Mouse (Mus musculus) midbrain, embryonic 11.5 days (tissue): ENCODE data around the gene Hba-x. TPM values are rescaled to one million over a fixed set of nuclear protein-coding genes. Genes with fewer than 3 reads are reported as not detected.

ENCODE experiments used
- ATAC-seq: fragments of 200-750 bp; cut with Nextera tagmentation; 2 replicates; pipeline ENCODE4 v1.8.0; 2017; ENCODE audit warnings: moderate TSS enrichment, moderate library complexity; ENCODE audit not compliant: low FRiP score
- DNase-seq: peaks from one replicate; pipeline ENCODE4 v3.0.0; 2015; ENCODE audit warnings: low spot score; ENCODE audit errors: missing footprints
- H3K27ac ChIP-seq: fragments of 300-500 bp; sonication (generic); 2 replicates; pipeline ENCODE4 v1.5.1; 2014; ENCODE audit warnings: low read depth, low read length
- H3K27me3 ChIP-seq: fragments of 300-500 bp; sonication (generic); 2 replicates; pipeline ENCODE4 v1.6.1; 2014; ENCODE audit warnings: mild to moderate bottlenecking, low read length, moderate library complexity, mixed read lengths; ENCODE audit not compliant: control insufficient read depth, insufficient read depth
- H3K36me3 ChIP-seq: fragments of 300-500 bp; sonication (generic); 2 replicates; pipeline ENCODE4 v1.6.1; 2014; ENCODE audit warnings: mild to moderate bottlenecking, low read length, moderate library complexity, mixed read lengths; ENCODE audit not compliant: control insufficient read depth, insufficient read depth
- H3K4me1 ChIP-seq: fragments of 300-500 bp; sonication (generic); 2 replicates; pipeline ENCODE4 v1.6.1; 2014; ENCODE audit warnings: low read length; ENCODE audit not compliant: control insufficient read depth, insufficient read depth
- H3K4me2 ChIP-seq: fragments of 300-500 bp; sonication (generic); 2 replicates; pipeline ENCODE4 v1.6.1; 2014; ENCODE audit warnings: mild to moderate bottlenecking, moderate library complexity
- H3K4me3 ChIP-seq: fragments of 300-500 bp; sonication (generic); 2 replicates; pipeline ENCODE4 v1.5.1; 2014; ENCODE audit warnings: low read depth, low read length
- H3K9ac ChIP-seq: fragments of 300-500 bp; sonication (generic); 2 replicates; pipeline ENCODE4 v1.6.1; 2014; ENCODE audit warnings: low read length
- H3K9me3 ChIP-seq: fragments of 300-500 bp; sonication (generic); 2 replicates; pipeline ENCODE4 v1.6.1; 2016; ENCODE audit warnings: low read length; ENCODE audit not compliant: control insufficient read depth
- WGBS: fragments of 180-500 bp; shearing (Covaris S2); extraction: QIAGEN DNeasy Blood & Tissue Kit; methylation state at CpG from one replicate; pipeline ENCODE4 v1.1.7; 2014; 5-methylcytosine and 5-hydroxymethylcytosine counted together
- polyA plus RNA-seq: library from polyadenylated mRNA; unstranded; fragments of >200 nt; fragmentation: Nextera tagmentation; extraction: Ambion mirVana; gene quantifications from 2 replicates; pipeline ENCODE4 v1.2.1, GENCODE M21; 2014

Hba-x gene
- polyA plus RNA-seq, 1 experiment from 2014 or later: 3,229 TPM

DNA sequence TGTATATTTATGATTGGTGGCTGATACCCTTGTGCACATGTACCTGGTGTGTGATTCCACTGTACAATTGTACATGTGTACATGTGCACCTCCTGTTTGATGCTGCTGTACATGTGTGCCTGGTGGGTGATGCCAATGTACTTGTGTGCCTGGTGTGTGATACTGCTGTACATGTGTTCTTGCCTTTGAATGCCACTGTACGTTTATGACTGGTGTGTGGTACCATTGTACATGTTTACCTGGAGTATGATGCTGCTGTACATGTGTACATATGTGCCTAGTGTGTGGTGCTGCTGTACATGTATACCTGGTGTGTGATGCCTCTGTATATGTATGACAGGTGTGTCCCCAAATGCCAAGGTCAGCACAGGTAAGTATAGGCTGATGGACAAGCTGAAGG, 25.3 kb downstream of the Hba-x start:
- Histone ChIP-seq H3K27ac (no peak overlapping the region), H3K4me1 (no peaks in the 10 kb centered on the region), H3K9me3 (no peaks in the 10 kb centered on the region), H3K36me3 (no peaks in the 10 kb centered on the region), H3K9ac (no peak overlapping the region), H3K4me3 (no peak overlapping the region), H3K27me3 (peaks cover 4% of the 10 kb centered on the region), H3K4me2 (no peak overlapping the region)
- no peak for ATAC-seq
- no peak for DNase-seq
- 81% methylated on average over 1 of the region's 1 CpGs for WGBS

DNA sequence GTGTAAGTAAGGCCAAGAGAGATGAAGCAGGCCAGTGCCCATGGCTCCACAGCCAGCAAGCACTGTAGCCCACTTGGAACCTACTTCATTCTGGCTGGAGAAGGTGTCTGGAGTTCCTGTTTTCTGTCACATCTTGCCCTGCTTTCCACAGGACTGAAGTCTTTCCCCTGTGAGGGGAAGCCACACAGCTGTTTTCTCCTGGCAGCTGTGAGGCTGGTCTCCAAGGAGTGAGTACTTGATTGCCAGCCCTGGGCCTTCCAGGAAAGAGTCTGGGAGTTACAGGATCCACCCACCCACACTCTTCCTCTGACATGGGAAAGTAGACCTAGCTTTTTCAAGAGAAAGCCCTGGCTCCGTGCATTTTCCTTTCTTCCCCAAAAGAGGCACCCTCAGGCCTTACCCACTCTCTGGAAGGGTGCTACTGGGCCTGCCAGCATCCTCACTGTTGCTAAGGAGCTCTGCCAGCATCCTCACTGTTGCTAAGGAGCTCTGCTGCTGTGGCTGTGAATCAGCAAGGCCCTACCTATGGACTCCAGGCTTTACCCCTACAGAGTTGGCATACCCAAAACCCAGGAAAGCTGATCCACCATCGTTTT, 26.7 kb downstream of the Hba-x start:
- no peak for ATAC-seq
- 52% methylated on average over 2 of the region's 2 CpGs for WGBS
- Histone ChIP-seq H3K4me3 (no peak overlapping the region), H3K4me1 (0 out of 2 replicates have a peak, but pooled peaks cover 2% of the 10 kb centered on the region), H3K4me2 (no peak overlapping the region), H3K27ac (no peak overlapping the region), H3K9me3 (no peaks in the 10 kb centered on the region), H3K9ac (no peak overlapping the region), H3K36me3 (no peaks in the 10 kb centered on the region), H3K27me3 (peaks cover 4% of the 10 kb centered on the region)
- DNase-seq: no peak

DNA sequence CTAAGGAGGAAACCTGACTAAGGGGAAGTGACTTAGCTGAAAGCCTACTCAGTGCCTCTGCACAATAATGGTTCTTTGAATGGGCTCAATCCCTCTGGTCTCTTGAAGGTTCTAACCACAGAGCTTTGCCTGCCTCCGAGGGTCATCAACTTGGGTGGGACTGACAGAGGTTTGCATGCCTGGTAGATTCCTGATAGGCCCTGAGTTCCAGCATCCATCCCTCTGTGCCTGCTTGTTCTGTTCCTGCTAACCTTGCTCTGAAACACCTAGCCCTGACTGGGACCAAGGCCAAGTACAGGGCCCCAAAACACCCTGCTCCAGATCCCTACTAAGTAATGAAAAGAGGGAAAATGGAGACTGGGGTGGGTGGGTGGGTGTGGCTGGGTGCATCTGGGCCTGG, 27.3 kb downstream of the Hba-x start:
- no peak for ATAC-seq
- H3K4me2 ChIP-seq: no peak overlapping the region
- H3K9ac ChIP-seq: no peak overlapping the region
- peaks cover 4% of the 10 kb centered on the region for H3K27me3 ChIP-seq
- H3K9me3 ChIP-seq: no peaks in the 10 kb centered on the region
- no peaks in the 10 kb centered on the region for H3K36me3 ChIP-seq
- WGBS: 88% methylated on average over 1 of the region's 1 CpGs
- DNase-seq: no peak
- H3K4me3 ChIP-seq: no peak overlapping the region
- no peak overlapping the region for H3K27ac ChIP-seq
- H3K4me1 ChIP-seq: 0 out of 2 replicates have a peak, but pooled peaks cover 2% of the 10 kb centered on the region

DNA sequence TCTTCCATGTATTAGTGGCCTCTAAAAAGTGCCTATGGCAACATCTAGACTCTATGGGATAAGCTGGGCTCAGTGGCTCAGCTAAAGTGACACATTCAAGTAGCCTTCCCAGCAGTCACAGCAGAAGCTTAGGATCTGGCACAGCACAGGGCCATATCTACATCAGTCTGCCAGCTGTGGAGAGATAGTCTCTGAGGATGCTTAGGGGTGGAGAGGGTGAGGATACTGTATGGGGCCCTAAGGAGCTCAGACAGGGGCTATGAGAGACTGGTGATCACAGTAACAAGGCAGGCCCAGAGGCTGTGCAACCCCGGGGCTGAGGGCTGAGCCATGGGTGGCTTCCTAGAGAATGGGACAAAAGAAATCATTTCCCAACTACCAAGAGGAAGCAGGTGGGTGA, 30.8 kb downstream of the Hba-x start:
- DNase-seq (no peak), ATAC-seq (no peak)
- H3K27me3 ChIP-seq: no peaks in the 10 kb centered on the region

DNA sequence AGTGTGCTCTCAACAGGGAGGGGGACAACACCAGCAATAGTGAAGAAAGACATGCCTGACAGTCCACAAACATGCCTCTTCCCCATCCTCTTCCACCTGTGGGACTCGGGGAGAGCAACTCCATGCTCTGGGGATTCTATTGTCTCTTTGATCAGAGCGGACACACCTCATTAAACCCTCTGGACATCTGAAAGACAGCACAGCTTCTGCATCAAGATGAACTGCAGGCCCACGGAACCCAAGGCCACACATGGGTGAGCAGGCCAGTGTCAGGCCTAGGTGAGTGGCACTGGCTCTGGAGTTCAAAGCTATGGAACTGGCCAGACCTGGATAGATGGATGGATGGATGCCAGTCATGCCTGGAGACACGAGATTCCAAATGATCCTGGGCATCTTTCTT, 33.2 kb downstream of the Hba-x start:
- Histone ChIP-seq H3K27me3 (no peaks in the 10 kb centered on the region), H3K36me3 (no peaks in the 10 kb centered on the region), H3K4me1 (0 out of 2 replicates have a peak, but pooled peaks cover 2% of the 10 kb centered on the region), H3K9ac (no peak overlapping the region), H3K27ac (no peak overlapping the region), H3K9me3 (no peaks in the 10 kb centered on the region), H3K4me2 (no peak overlapping the region), H3K4me3 (no peak overlapping the region)
- 51% methylated on average over 4 of the region's 4 CpGs for WGBS
- no peak for DNase-seq
- no peak for ATAC-seq

More for the DNA sequence above, 30.8 kb downstream of the Hba-x start:
- WGBS: 53% methylated on average over 1 of the region's 1 CpGs
- H3K4me3 ChIP-seq: no peak overlapping the region
- H3K4me1 ChIP-seq: 0 out of 2 replicates have a peak, but pooled peaks cover 2% of the 10 kb centered on the region
- H3K4me2 ChIP-seq: no peak overlapping the region
- H3K36me3 ChIP-seq: no peaks in the 10 kb centered on the region
- H3K9me3 ChIP-seq: no peaks in the 10 kb centered on the region
- no peak overlapping the region for H3K27ac ChIP-seq
- H3K9ac ChIP-seq: no peak overlapping the region

GRCm38 (mm10) chr11:32309928-32310327, 33.7 kb downstream of the Hba-x start:
- Histone ChIP-seq H3K4me3 (no peak overlapping the region), H3K4me1 (0 out of 2 replicates have a peak, but pooled peaks cover 2% of the 10 kb centered on the region), H3K9me3 (no peaks in the 10 kb centered on the region), H3K9ac (no peak overlapping the region), H3K36me3 (no peaks in the 10 kb centered on the region), H3K27me3 (no peaks in the 10 kb centered on the region), H3K4me2 (no peak overlapping the region), H3K27ac (no peak overlapping the region)
- DNase-seq: no peak
- WGBS: 81% methylated on average over 3 of the region's 3 CpGs
- ATAC-seq: no peak

GRCm38 (mm10) chr11:32316009-32316408, 39.8 kb downstream of the Hba-x start:
- Histone ChIP-seq H3K4me2 (no peak overlapping the region), H3K9me3 (no peaks in the 10 kb centered on the region), H3K9ac (no peak overlapping the region), H3K4me1 (no peaks in the 10 kb centered on the region), H3K27ac (no peak overlapping the region), H3K27me3 (no peaks in the 10 kb centered on the region), H3K36me3 (no peaks in the 10 kb centered on the region), H3K4me3 (no peak overlapping the region)
- WGBS: 84% methylated on average over 3 of the region's 3 CpGs
- no peak for ATAC-seq
- no peak for DNase-seq

GRCm38 (mm10) chr11:32320507-32321195, 44.5 kb downstream of the Hba-x start:
- H3K4me3 ChIP-seq: no peak overlapping the region
- H3K36me3 ChIP-seq: no peaks in the 10 kb centered on the region
- H3K27ac ChIP-seq: no peak overlapping the region
- H3K9me3 ChIP-seq: no peaks in the 10 kb centered on the region
- DNase-seq (no peak), ATAC-seq (no peak)
- H3K27me3 ChIP-seq: no peaks in the 10 kb centered on the region
- 68% methylated on average over 11 of the region's 11 CpGs for WGBS
- H3K4me1 ChIP-seq: no peaks in the 10 kb centered on the region
- no peak overlapping the region for H3K9ac ChIP-seq
- no peak overlapping the region for H3K4me2 ChIP-seq

- Histone ChIP-seq H3K4me3 (no peak overlapping the region), H3K27me3 (no peaks in the 10 kb centered on the region), H3K9ac (no peak overlapping the region), H3K36me3 (no peaks in the 10 kb centered on the region), H3K9me3 (no peaks in the 10 kb centered on the region), H3K4me2 (no peak overlapping the region), H3K4me1 (no peaks in the 10 kb centered on the region), H3K27ac (no peak overlapping the region)
- 35% methylated on average over 8 of the region's 8 CpGs for WGBS
- ATAC-seq (no peak), DNase-seq (peak; percentile 96)
These were observed 45.0 kb downstream of the Hba-x start for GRCm38 (mm10) chr11:32321196-32321565.
